Comparison of ENCODE assay signal across 10 mouse cellular contexts in genomic region chr2:91462681-91463080, GRCm38 (mm10). TPM values are rescaled to one million over a fixed set of nuclear protein-coding genes. Genes with fewer than 3 reads are reported as not detected.
DNase-seq lines count a peak whose midpoint lies in the region; ATAC-seq lines count a peak whose summit lies in the region.
"Had no signal": no experiment of that assay in that cellular context is flagged by ENCODE, and none has a peak within 500 bp of the region (broad histone marks: within the 10 kb centered on the region; RNA-seq: fewer than 3 reads in every experiment).

No protein-coding gene starts in this region.

- H3K9ac ChIP-seq in heart, embryonic 15.5 days: no peak overlapping the region
- peak overlapping the region; percentile 51 for H3K9ac ChIP-seq in hindbrain, embryonic 12.5 days
- H3K9ac ChIP-seq in midbrain, embryonic 14.5 days (replicated peaks; ENCODE audit: low read length): peak overlapping the region; percentile 58

- WGBS in heart, embryonic 15.5 days: 24% methylated on average over 12 of the region's 12 CpGs
- WGBS in hindbrain, embryonic 12.5 days: 5% methylated on average over 12 of the region's 12 CpGs
- WGBS in midbrain, embryonic 14.5 days: 10% methylated on average over 12 of the region's 12 CpGs

- H3K27me3 ChIP-seq in heart, embryonic 15.5 days: no peaks in the 10 kb centered on the region
- no peaks in the 10 kb centered on the region for H3K27me3 ChIP-seq in hindbrain, embryonic 12.5 days
- H3K27me3 ChIP-seq in midbrain, embryonic 14.5 days (ENCODE audit: control insufficient read depth, insufficient read depth, low read length): peaks cover 7% of the 10 kb centered on the region; the same call in 1 of the 2 replicates

- no peak overlapping the region for H3K4me3 ChIP-seq in heart, embryonic 15.5 days
- peak overlapping the region; percentile 7; the same call in 1 of the 2 replicates for H3K4me3 ChIP-seq in hindbrain, embryonic 12.5 days
- H3K4me3 ChIP-seq in midbrain, embryonic 14.5 days (replicated peaks; ENCODE audit: low read depth, low read length): peak overlapping the region; percentile 19; the same call in 1 of the 2 replicates

- H3K27ac ChIP-seq in heart, embryonic 15.5 days: peak overlapping the region; percentile 76; the same call in 1 of the 2 replicates
- peak overlapping the region; percentile 68; the same call in 1 of the 2 replicates for H3K27ac ChIP-seq in hindbrain, embryonic 12.5 days
- H3K27ac ChIP-seq in midbrain, embryonic 14.5 days (replicated peaks; ENCODE audit: low read depth, low read length): peak overlapping the region; percentile 66

- H3K36me3 ChIP-seq in heart, embryonic 15.5 days: no peaks in the 10 kb centered on the region
- H3K36me3 ChIP-seq in hindbrain, embryonic 12.5 days: no peaks in the 10 kb centered on the region
- no peaks in the 10 kb centered on the region for H3K36me3 ChIP-seq in midbrain, embryonic 14.5 days (ENCODE audit: control insufficient read depth, insufficient read depth, low read length)

- ATAC-seq in heart, embryonic 15.5 days (replicated peaks; ENCODE audit: insufficient number of reproducible peaks, insufficient read depth, low FRiP score, low read depth): no peak
- ATAC-seq in hindbrain, embryonic 12.5 days (ENCODE audit: low FRiP score): 0 out of 2 replicates have a peak, but pooled peaks have one; percentile 38
- ATAC-seq in midbrain, embryonic 14.5 days (ENCODE audit: low FRiP score, low TSS enrichment): peak; percentile 32; the same call in 1 of the 2 replicates
- ATAC-seq: CD4-positive, CD25-positive, alpha-beta regulatory T cell, adult 4 months had no signal

- H3K4me1 ChIP-seq in heart, embryonic 15.5 days (replicated peaks): peaks cover 49% of the 10 kb centered on the region
- peaks cover 46% of the 10 kb centered on the region for H3K4me1 ChIP-seq in hindbrain, embryonic 12.5 days
- H3K4me1 ChIP-seq in midbrain, embryonic 14.5 days (ENCODE audit: control insufficient read depth, insufficient read depth, low read length): peaks cover 41% of the 10 kb centered on the region

- no peaks in the 10 kb centered on the region for H3K9me3 ChIP-seq in heart, embryonic 15.5 days (replicated peaks)
- no peaks in the 10 kb centered on the region for H3K9me3 ChIP-seq in hindbrain, embryonic 12.5 days (replicated peaks)
- no peaks in the 10 kb centered on the region for H3K9me3 ChIP-seq in midbrain, embryonic 14.5 days (ENCODE audit: control insufficient read depth, low read length)

- intact Hi-C loops in heart, postnatal 36 days (cut with DNase I): no loop called here

- DNase-seq in heart, postnatal 36 days: no peak
- DNase-seq in embryo, embryonic 9.5 days (ENCODE audit: extremely low spot score): peak; percentile 52
- peak; percentile 64 for DNase-seq in midbrain, embryonic 14.5 days
- no peak for DNase-seq in left cerebral cortex, adult 8-10 months (ENCODE audit: low spot score in 2 of 2)
- no peak for DNase-seq in right cerebral cortex, postnatal 25 days
- no peak for DNase-seq in left cerebral cortex, adult 9 months (ENCODE audit: low spot score in 2 of 2)
- DNase-seq: kidney, postnatal 25 days had no signal

- H3K4me2 ChIP-seq in heart, embryonic 15.5 days: peak overlapping the region; percentile 14; the same call in 1 of the 2 replicates
- H3K4me2 ChIP-seq in hindbrain, embryonic 12.5 days (replicated peaks): peak overlapping the region; percentile 44
- peak overlapping the region; percentile 45 for H3K4me2 ChIP-seq in midbrain, embryonic 14.5 days (ENCODE audit: low read length)

RNA-seq across cellular contexts. Expression of gene Lrp4, which starts 5.4 kb away (rescaled TPM):
- 3.8 and 4.8 TPM in 2 replicates for polyA plus RNA-seq in heart, embryonic 15.5 days (2015; fragmentation: Nextera tagmentation; extraction: Ambion mirVana)
- total RNA-seq in heart, postnatal 36 days (2021): 10 to 100 TPM; 10.6 to 11.5 TPM
- 5.8 and 6.4 TPM in 2 replicates for polyA plus RNA-seq in hindbrain, embryonic 12.5 days (2016; fragmentation: Nextera tagmentation; extraction: Ambion mirVana)
- polyA plus RNA-seq in midbrain, embryonic 14.5 days (2014; fragmentation: Nextera tagmentation; extraction: Ambion mirVana): 2.8 and 4.7 TPM in 2 replicates
- total RNA-seq in left cerebral cortex, adult 8-10 months (2022): 10 to 100 TPM; 25.2 to 34.7 (median 28.3) TPM

RNA-seq across cellular contexts. Expression of gene 1110051M20Rik, which starts 18.2 kb away (rescaled TPM):
- 34.8 and 41.5 TPM in 2 replicates for polyA plus RNA-seq in heart, embryonic 15.5 days (2015; fragmentation: Nextera tagmentation; extraction: Ambion mirVana)
- total RNA-seq in heart, postnatal 36 days (2021): 10 to 100 TPM in 1 of 2 experiments, 1 to 10 TPM in 1; 9.4 to 12.1 TPM
- polyA plus RNA-seq in hindbrain, embryonic 12.5 days (2016; fragmentation: Nextera tagmentation; extraction: Ambion mirVana): 104 and 105 TPM in 2 replicates
- polyA plus RNA-seq in midbrain, embryonic 14.5 days (2014; fragmentation: Nextera tagmentation; extraction: Ambion mirVana): 175 and 176 TPM in 2 replicates
- total RNA-seq in left cerebral cortex, adult 8-10 months (2022): 100 to 1,000 TPM in 3 of 4 experiments, 10 to 100 TPM in 1; 99.4 to 118 (median 105) TPM

Comparison
In these comparisons a context has a peak if more than half of its experiments do, and no peak if none do; other contexts are left out.
1. DNase-seq: peak in embryo, embryonic 9.5 days (single experiment) and midbrain, embryonic 14.5 days (single experiment); none in heart, postnatal 36 days (0 of 2), left cerebral cortex, adult 8-10 months (0 of 2), right cerebral cortex, postnatal 25 days (single experiment) and left cerebral cortex, adult 9 months (0 of 2).
2. Peak in every context shown above with its lines, with median percentiles within 50 percentile points of each other: H3K27ac ChIP-seq and H3K4me2 ChIP-seq.